Mouse (Mus musculus): Measurements from ENCODE around the gene Osbpl11.

- TF ChIP-seq CTCF (IDR thresholded peaks at IDR 0.05; ENCODE audit: borderline replicate concordance, insufficient read depth, low read length) (no peak), POLR2A (IDR thresholded peaks at IDR 0.05; ENCODE audit: low read depth, low read length) (no peak)
Measured at GRCm38 (mm10) chr16:33170716-33171587, 13.9 kb upstream of the Osbpl11 start.
